Mouse (Mus musculus) small intestine, adult 2 months (tissue): ENCODE results near the gene Rdh14.

Experiments used
- CTCF ChIP-seq: fragments of 200-500 bp; IDR thresholded peaks from 2 replicates; pipeline ENCODE4 v1.5.1; 2012; ENCODE audit warnings: low read depth, mild to moderate bottlenecking, control low read depth, inconsistent platforms, low read length, moderate library complexity, mixed read lengths; ENCODE audit not compliant: insufficient replicate concordance, insufficient read length; ENCODE audit errors: extremely low read depth
- POLR2A ChIP-seq: fragments of 200-500 bp; IDR thresholded peaks from 2 replicates; pipeline ENCODE4 v1.6.1; 2012; ENCODE audit warnings: low read depth, mild to moderate bottlenecking, control low read depth, inconsistent platforms, low read length, moderate library complexity

- TF ChIP-seq POLR2A (no peak), CTCF (no peak)
Measured at GRCm38 (mm10) chr12:10402421-10403115, 12.0 kb downstream of the Rdh14 start.
